Mouse (Mus musculus): ENCODE data around the gene Chst10.

DNA sequence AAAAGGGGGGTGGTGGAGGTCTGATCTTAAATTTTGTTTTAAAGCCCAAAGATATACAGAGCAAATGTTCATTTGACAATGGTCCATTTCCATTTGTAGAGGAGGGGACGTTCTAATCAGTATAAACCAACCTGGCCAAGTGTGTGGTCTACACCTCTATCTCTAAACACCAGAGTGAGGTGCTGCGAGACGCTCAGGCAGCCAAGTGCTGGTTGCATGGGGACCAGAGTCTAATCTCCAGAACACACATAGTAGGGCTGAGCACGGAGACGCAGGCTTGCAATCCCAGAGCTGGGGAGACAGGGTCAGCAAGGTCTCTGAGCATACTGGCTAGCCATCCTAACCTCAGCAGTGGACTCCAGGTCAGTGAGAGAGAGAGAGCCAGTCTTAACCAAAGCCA is 6.5 kb downstream of the Chst10 start:
- no peak for TF ChIP-seq POLR2A (IDR thresholded peaks at IDR 0.05; ENCODE audit: extremely low read depth, insufficient read depth, low read length)
- TF ChIP-seq CTCF (IDR thresholded peaks at IDR 0.05; ENCODE audit: low read depth, low read length), result no peak
